Mouse (Mus musculus) ES-CJ7 (cell line): ENCODE measurements around the gene Acat3.
"Not testable (repeated sequence)": the region's sequence is repeated elsewhere in the genome, so short reads cannot be mapped to it uniquely, and the experiment has no call there.

ENCODE experiments used
- DNase-seq: peaks from one replicate; pipeline ENCODE4 v3.0.0; 2011; ENCODE audit warnings: low read depth, low spot score

Acat3 gene

DNA sequence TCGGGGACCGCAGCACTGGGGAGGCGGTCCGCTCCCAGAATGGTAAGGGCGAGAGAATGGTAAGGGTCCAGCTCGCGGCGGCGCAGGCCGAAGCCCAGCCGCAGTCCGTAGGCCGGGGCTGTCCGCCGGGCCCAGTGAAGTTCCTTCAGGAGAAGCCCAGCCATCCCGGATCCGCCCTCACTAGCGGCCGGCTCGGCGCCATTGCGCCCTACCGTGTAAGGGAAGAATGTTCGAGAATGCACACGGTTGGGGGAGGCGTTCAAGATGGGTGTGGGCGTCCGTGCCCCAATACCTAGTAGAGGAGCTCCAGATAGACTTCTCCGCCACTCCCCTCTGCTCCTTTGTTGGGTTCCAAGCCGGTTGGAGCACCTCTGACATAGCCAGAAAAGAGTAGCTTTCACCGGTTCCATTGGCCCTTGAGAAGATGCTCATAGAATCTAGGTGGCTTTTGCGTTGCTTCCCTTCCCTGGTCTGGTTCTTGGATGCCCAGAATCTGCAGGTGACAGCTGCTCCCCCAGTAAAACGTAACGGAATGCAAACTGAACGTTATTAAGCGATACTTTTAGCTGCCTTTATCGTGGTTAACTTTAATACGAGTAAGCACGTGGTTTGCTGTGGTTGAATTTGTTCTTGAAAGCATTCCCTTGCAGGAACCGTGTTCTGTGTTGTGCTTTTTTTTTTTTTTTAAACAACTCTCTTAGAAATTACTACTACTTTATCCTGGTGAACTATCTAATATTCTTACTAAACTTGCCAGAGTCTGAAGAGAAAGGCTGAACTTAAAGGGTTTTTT lies 23.6 kb downstream of the Acat3 start:
- DNase-seq: peak; percentile 72

DNA sequence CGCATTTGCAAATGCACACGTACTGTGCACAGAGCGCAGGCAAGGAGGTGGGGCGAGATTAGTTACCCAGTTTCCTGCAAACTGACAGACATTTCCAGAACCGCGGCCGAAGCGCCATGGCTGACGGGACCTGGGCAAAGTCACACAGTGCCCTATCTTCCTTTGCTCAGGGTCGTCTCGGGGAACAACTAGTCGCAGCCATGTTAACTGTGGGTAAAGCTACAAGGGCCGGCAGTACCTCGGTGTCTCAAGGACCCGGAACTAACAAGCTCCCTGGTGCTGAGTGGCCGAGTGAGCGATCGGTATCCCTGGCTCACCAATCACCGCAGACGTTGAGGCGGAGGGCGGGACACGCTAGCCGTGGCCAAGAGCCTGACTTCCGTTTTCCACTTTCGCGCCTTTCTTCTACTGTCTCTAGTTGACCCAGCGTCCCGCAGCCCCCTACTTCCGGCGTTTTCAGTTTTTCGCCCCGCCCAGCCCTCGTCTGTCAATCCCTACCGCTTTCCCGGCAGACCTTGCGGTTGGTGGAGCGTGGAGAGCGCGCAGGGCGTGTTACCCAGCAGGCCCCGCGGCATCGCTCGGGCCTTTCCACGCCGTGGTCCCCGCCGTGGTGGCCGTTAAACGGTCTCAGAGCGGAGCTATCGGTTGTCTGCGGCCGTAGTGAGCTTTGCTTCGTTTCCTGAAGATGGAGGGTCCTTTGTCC lies 24.4 kb downstream of the Acat3 start, which contains the start of gene Mrpl18:
TSS of gene Mrpl18 (minus strand) at position 465 of the 703 bp plus-strand sequence.
- peak; percentile 99 for DNase-seq

DNA sequence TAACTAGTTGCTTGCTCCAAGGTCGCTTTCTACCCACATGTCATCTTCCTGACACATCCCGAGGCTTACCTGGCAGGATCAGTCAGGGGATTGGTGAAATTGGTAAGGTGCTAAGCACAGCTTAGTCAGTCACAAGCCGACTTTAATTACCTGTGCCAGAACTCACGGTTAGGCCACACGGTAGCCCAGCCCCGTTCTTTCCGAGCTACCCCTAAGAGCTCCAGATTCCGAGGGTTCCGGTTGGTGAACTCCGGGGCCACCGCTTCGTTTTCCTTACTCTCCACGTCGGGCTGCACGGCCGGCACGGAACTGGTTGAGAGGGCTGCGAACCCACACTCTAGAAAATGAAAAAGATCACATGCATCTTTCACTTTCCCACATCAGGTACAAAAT lies 24.9 kb downstream of the Acat3 start, which contains the start of gene Tcp1:
TSS of gene Tcp1 (plus strand) at position 214 of the 393 bp plus-strand sequence.
- peak; percentile 24 for DNase-seq

DNA sequence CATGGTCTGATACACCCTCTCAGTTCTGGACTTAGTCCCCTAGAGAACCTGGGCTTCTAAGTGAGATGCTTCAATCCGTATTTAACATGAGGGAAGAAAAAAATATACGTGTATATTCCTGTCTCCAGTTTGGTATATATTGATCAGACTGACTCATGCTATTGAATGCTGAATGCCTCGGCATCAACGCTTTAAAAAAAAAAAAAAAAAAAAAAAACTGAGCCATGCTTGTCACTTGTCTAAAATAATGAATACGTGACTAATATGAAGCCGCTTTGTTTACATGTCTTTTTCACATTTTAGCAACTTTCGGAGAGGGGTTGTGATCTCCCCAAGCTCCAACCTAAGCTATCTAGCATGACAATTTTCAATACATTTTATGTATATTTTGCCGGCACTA lies 30.0 kb downstream of the Acat3 start:
- DNase-seq: no peak

DNA sequence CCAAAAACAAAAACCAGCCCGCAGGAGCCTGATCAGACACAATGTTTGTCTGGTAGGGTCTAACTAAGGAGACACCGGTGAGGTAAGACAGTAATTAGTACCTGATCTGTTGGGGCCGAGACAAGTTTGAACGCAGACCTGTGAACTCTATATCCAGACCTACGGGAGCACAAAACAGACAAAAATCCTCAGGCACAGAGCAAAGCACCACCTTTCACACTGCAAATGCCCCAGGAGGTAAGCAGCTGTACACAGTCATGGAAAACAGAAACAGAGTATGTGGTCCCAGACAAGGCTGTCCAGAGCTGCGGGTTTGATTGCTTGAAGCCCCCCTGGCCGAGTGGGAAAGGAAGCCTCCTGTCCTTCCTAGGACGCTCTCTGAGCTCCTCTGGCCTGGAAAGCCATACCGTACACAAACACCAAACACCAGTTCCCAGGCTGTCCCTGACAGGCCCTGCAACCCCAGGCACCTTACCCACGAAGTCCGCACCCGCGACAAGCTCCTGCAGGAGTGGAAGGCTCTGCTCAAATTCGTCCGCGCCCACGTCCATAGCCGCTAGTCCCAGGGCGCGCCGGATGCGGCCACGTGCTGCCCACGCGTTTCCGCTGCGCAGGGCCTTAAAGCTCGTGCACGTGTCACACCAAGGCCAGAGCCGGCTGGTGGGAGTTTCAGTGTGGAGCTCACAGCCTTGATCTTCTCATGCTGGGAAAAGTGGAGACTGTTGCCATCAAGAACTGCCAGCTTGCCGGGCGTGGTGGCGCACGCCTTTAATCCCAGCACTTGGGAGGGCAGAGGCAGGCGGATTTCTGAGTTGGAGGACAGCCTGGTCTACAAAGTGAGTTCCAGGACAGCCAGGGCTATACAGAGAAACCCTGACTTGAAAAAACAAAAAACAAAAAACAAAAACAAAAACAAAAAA lies 30.8 kb downstream of the Acat3 start, which contains the start of gene Pnldc1:
TSS of gene Pnldc1 (minus strand) at position 870 of the 920 bp plus-strand sequence.
- DNase-seq: peak; percentile 80

DNA sequence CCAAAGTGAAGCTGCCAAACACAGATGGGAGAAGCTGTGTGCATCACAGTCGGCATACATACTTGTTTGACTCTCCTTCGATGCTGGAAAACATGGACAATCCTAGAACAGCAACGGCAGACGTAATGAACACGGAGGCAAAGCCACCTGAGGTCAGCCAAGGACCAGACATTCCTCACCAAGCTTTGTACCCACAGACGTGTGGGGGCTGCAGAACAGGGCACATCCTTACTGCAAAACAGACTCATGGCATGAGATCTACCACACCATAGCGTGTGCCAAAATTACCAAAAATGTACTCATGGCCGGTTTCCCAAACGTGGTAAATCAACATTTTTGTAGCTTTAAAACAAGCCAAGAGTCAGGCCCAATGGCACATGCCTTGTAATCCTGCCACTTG lies 34.0 kb downstream of the Acat3 start:
- DNase-seq: no peak

DNA sequence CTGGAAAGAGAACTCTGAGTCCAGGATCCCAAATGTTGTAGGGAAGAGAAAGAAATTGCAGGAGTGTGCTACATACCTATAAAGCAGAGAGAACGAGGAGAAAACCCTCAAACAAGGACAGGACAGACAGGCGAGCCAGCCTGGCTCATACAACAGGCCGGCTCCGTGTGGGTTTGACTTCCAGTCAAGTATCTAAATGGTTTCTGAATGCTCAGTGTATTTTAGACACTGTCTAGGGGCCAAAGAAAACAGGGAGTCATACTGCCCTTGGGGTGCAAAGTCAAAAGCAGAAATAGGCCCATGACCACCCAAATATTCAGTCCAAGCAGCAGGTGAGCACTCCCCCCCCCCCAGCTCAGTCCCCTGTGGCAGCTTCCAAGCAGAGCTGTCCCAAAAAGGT lies 34.6 kb downstream of the Acat3 start:
- no peak for DNase-seq

DNA sequence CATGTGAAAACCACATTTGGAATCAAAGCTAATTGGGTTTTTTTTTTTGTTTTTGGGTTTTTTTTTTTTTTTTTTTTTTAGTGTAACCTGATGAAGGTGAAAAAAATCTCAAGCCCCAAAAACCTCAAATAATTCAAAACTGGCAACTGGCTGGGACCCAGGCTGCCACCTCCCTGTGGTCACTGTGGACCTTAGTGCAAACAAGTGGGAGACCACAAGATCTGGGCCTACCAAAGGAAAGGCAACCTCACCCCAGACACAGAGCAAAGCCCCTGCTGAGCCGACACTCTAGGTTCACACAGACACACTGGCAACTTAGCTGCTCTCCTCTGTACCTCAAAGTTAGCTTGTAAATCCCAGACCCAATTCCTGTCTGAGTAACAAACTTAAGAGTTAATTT lies 36.1 kb downstream of the Acat3 start:
- DNase-seq: no peak

DNA sequence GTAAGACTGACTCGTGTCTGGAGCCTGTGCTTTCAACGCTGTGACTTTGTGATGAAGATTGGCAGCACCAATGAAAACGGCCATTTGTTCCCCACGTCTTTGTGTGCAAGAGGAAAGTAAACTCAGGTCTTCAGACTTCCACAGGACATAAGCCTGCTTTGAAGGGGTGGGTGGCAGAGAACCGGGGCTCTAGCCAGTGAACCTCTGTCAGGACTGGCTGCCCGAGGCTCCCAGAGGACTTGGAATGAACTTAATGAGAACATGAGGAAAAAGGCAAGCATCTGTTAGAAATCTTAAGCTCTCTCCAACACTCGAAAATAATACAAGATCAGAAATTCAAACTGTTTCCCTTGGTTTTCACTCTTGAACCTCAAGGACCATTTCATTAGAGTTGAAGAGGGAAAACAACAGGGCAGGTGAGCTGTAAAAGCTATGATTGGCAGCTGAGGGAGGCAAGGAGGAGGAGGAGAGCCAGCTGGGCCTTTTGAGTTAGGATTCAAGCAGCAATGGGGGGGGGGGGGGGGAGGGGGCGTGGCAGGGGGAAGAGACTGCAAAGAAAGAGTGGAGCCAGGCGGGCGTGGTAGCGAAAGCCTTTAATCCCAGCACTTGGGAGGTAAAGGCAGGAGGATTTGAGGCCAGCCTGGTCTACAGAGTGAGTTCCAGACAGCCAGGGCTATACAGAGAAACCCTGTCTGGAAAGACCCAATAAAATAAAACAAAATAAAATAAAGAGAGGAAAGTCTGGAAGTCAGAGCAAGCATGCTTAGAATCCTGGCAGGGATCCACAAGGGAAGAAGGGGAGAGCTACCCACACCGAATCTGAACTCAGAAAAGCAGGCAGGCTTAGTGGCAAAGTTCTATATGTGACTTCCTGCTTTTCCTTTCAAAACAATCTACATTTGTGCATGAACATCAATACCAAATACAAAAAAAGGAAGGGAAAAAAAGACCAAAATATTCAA lies 36.7 kb downstream of the Acat3 start:
- DNase-seq: no peak

DNA sequence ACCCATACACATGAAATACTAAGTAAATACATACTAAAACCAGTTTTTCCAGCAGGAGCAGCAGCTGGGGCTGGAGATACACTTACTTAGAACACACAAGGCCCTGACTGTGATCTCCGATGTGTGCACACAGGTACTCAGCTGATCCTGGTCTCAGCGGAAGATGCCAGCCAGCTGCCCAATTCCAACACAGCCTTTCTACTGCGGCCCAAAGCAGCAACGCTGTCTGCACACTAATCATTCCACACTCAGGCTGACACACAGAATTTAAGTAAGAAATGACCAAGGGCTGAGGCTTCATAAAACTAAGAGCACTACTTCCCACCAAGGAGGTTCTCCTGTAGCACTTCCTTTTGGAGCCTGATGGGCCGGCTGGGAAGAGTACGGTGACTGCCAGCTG lies 38.1 kb downstream of the Acat3 start:
- no peak for DNase-seq

DNA sequence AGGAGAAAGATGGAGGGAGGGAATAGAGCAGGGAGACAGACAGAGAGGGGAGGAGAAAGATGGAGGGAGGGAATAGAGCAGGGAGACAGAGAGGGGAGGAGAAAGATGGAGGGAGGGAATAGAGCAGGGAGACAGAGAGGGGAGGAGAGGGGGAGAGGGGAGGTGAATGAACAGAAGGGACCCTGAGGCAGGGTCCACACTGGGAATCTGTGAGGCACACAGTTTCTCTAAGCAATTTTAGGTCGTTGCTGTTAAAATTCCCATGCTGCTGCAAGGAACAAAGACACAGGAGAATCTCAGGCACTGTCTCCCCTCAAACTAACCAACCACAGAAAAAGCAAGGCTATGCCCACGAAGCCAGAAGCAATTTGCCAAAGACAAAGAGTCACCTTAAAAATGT lies 41.8 kb downstream of the Acat3 start:
- DNase-seq: not testable (repeated sequence)

DNA sequence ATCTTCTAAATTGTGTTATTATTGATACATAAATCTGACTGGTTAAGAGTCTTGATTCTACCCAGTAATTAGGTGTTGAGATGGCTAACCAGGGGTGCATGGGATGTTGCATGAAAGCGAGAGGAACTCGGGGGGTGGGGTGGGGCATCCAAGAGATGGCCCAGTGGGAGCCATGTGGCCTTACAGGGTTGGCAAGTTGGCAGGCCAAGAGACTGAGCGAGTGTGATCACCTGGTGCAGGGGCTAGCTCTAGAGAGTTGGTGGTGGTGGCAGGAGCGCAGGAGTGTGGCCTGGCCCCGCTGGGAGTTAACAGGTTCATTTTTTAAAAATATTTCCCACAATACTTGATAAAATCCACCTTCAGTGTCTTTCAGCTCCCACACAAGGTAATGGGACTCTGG lies 42.7 kb downstream of the Acat3 start:
- DNase-seq: no peak

DNA sequence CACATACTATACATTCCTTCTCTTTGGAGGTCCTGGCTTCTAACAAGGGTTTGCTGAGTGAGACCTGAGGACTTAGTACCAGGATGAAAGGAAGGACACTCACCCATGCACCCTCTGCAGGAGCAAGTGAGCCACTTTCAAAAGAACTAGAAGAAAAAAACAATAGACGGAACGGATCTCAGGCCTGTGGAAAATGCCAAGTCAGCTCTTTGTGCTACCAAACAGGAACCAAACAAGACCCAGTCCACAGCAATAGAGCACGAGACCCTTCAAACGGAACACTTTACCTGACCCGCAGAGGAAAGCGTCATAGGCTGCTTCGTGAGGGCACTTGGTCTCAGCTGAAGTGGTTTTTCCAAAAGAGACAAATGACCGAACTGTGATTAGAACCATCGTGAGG lies 48.4 kb downstream of the Acat3 start:
- no peak for DNase-seq

DNA sequence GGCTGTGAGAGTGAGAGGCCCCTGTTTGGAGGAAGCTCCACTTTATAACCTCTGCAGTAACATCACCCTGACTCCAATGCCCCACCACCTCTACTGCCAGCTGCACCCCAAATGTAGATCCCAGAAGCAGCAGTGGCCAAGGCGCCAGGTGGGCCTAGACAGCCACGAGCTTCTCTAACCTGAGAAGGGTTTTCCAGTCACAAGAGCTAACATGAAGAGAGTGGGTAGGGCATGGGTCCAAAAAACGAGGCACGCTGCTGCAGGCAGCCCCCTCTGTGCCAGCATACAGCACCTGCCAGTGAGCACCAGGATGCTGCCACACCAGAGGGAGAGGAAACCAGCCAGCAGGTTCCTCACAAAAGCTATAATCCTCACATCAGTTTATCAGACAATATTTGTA lies 49.3 kb downstream of the Acat3 start:
- DNase-seq: no peak

DNA sequence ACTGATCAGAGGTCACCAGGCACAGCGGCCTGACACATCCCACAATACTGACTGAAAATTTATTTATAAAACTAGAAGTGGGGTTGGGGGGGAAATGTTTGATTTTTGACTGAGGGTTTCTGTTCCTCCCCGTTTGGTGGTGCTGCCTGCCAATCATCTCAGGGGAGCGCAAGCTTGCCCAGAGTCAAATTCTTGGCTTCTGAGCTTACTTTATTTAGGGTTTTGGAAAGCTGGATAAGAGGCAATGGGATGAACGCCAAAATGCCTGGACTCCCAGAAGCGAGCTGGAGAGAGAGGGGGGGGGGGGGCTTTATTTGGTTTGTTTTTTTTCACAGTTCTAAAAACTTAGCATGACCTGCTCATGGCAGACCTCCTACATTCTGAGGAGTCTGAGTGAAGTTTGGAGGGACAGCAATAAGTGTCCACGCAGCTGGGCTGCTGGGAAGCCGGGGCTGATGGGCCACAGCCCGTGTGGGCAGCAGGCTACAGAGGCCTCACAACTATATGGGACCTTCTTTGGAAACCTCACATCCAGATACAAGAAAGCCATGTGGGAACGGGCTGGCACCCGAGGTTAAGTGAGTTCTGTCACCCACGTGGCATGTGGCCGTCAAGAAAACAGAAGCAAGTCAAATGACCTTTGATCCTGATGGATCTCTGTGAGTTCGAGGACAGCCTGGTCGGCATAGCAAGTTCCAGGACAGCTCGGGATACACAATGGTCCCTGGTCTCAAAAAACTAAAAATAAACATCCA lies 53.2 kb downstream of the Acat3 start:
- no peak for DNase-seq

DNA sequence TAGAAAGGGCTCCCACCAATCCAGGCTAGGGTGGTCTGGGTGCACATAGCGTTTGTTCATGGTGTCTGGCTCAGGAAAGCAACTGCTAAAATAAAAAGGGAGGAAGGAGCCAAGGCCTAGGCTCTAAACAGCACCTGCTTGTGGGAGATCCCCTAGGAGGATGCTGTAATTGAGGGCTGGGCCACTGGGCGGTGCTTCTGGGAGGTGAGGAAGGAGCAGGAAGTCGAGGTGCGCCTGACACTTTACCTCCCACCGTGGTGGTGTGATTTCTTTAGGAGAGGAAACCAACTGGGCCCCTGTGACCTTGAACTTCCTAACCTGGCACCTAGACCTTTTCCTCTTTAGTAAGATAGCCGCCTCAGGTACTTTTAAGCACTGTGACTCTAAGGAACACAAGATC lies 53.8 kb downstream of the Acat3 start:
- peak; percentile 85 for DNase-seq

DNA sequence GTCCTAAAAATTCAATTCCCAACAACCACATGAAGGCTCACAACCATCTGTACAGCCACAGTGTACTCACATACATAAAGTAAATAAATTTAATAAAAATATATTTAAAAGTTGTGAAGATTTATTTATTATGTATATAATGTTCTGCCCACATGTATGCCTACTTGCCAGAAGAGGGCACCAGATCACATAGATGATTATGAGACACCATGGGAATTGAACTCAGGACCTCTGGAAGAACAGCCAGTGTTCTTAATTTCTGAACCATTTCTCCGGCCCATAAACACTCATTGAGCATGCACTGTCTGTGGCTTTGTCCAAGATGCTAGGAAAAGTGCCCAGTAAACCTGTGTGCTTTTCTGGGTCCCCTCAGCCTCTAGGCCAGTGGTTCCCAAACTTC lies 59.2 kb downstream of the Acat3 start:
- DNase-seq: no peak

DNA sequence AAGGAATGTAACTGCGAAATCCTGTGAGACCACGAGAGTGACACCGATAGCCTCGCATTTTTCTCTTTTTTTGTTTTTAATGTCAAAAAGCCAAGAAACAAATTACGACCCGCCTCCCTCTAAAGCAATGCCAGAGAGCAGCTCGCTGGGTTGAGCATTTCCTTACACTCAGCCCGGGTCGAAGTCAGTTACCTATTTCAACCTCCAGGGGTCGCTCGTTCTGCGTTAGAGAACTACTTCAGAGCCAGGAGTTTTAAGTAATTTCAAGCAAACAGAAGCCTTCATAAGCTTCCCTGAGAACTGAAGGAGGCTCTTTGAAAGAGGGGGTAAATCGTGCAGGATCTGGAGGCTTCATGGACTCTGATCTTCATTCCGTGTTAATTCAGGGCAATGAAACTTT lies 60.2 kb downstream of the Acat3 start:
- DNase-seq: peak; percentile 85

DNA sequence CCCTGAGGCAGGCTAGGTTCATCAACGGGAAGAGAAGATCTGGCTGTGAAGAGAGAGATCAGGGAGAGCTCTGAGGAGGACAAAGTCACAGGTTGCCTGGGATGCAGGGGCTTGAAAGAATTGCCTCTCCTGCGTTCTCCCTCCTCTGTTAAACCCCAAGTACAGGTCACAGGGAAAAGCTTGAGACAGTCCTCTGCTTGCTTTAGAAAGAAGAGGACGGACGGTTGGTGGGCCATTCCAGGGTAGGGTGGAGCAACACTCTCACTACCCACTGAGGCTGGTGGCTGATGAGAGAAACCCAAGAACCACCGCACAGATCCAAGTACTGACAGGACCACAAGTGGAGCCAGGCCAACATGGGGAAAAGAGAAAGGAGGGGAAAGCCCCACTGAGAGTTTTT lies 64.7 kb downstream of the Acat3 start, which contains the start of gene Mrgprh:
TSS of gene Mrgprh (plus strand) at position 301 of the 400 bp plus-strand sequence.
- no peak for DNase-seq
